Mouse (Mus musculus) ES-E14 (cell line): Measurements from ENCODE around the gene Tchhl1. TPM values are rescaled to one million over a fixed set of nuclear protein-coding genes. Genes with fewer than 3 reads are reported as not detected.
A peak's percentile ranks its signal among the peaks of the same experiment; 100 is the strongest.

Experiments used
- DNase-seq: peaks from one replicate; pipeline ENCODE4 v3.0.0-alpha.2; 2013; ENCODE audit warnings: low read depth, low spot score
- H3K27ac ChIP-seq: 2 replicates; pipeline ENCODE4 v1.5.1; 2012; ENCODE audit warnings: low read depth, mild to moderate bottlenecking, low read length, moderate library complexity, mixed read lengths; ENCODE audit not compliant: poor library complexity, insufficient read depth, severe bottlenecking
- H3K36me3 ChIP-seq: 2 replicates; pipeline ENCODE4 v1.6.1; 2012; ENCODE audit warnings: mild to moderate bottlenecking, low read length, moderate library complexity, mixed read lengths; ENCODE audit not compliant: control insufficient read depth, poor library complexity, insufficient read depth, severe bottlenecking
- H3K4me1 ChIP-seq, 2 experiments: fragments of 150-350 bp in 1 of 2; sonication (generic) in 1 of 2; 2 replicates each; pipeline ENCODE4 v1.6.1; 2012; ENCODE audit warnings: low read length in 2 of 2, mild to moderate bottlenecking in 1 of 2, mixed read lengths in 1 of 2; ENCODE audit not compliant: control insufficient read depth in 2 of 2, insufficient read depth in 2 of 2, poor library complexity in 1 of 2
- H3K4me3 ChIP-seq, 2 experiments: fragments of 150-350 bp in 1 of 2; sonication (generic) in 1 of 2; 2 replicates each; pipeline ENCODE4 v1.5.1; 2012; ENCODE audit warnings: low read length in 2 of 2, low read depth in 1 of 2, mild to moderate bottlenecking in 1 of 2, mixed read lengths in 1 of 2; ENCODE audit not compliant: insufficient read depth in 1 of 2, poor library complexity in 1 of 2, severe bottlenecking in 1 of 2
- H3K9ac ChIP-seq: 2 replicates; pipeline ENCODE4 v1.6.1; 2012; ENCODE audit warnings: low read depth, mild to moderate bottlenecking, low read length, mixed read lengths; ENCODE audit not compliant: poor library complexity, insufficient read depth, severe bottlenecking
- H3K9me3 ChIP-seq: fragments of 150-350 bp; sonication (generic); 2 replicates; pipeline ENCODE4 v1.6.1; 2012; ENCODE audit warnings: low read depth, mild to moderate bottlenecking, low read length; ENCODE audit not compliant: control insufficient read depth, insufficient read depth
- CHD2 ChIP-seq: IDR thresholded peaks from 2 replicates; pipeline ENCODE4 v1.6.1; 2014; ENCODE audit warnings: mild to moderate bottlenecking, low read depth, low read length, inconsistent platforms
- HCFC1 ChIP-seq: IDR thresholded peaks from 2 replicates; pipeline ENCODE4 v1.6.1; 2012; ENCODE audit warnings: low read length, inconsistent platforms, borderline replicate concordance; ENCODE audit not compliant: insufficient read depth
- MAFK ChIP-seq: IDR thresholded peaks from 2 replicates; pipeline ENCODE4 v1.6.1; 2014; ENCODE audit warnings: mild to moderate bottlenecking, low read depth, low read length, inconsistent platforms; ENCODE audit not compliant: insufficient read depth
- ZC3H11A ChIP-seq: IDR thresholded peaks from 2 replicates; pipeline ENCODE4 v1.6.1; 2012; ENCODE audit warnings: low read depth, mild to moderate bottlenecking, inconsistent platforms, low read length, borderline replicate concordance
- ZNF384 ChIP-seq: IDR thresholded peaks from 2 replicates; pipeline ENCODE4 v1.6.1; 2012; ENCODE audit warnings: low read depth, low read length, inconsistent platforms
- in situ Hi-C, 2 experiments: fragments of 600-800 bp; cut with MboI; formaldehyde crosslinking; loops; one replicate each; pipeline ENCODE4 v1.15.1; 2025; ENCODE audit warnings: low sequenced_read_pairs in 2 of 2, inconsistent platforms in 1 of 2; ENCODE audit not compliant: unreplicated experiment in 2 of 2
- total RNA-seq: library from RNA; depleted of rRNA; stranded (reverse); fragments of 300-350 nt; gene quantifications from 2 replicates; pipeline ENCODE4 v1.2.3, GENCODE M21; 2012

Tchhl1 gene
- total RNA-seq, 1 experiment, result not detected

DNA sequence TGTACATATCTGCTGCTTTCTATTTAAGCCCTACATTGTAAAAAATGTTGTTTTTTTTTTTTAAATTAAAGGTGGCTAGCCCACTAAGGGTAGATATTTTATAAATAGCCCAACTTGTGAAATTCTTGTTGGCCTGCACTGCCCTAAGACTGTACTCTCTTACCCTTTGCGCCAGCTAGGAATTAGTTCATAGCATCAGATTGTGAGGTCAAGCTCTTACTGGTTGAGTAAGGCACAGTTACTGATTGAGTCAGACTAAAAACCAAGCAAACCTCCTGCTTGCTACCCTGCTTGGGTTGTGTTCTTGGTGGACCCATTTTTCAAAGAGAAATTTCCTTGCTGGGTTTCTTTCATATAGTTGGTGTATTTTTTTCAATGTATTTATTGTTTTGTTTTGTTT, 43.2 kb downstream of the Tchhl1 start:
- no peak overlapping the region for H3K9ac ChIP-seq
- in situ Hi-C loops, result no loop called here
- H3K9me3 ChIP-seq, result no peaks in the 10 kb centered on the region
- DNase-seq, result no peak
- no peak overlapping the region for H3K4me3 ChIP-seq
- no peaks in the 10 kb centered on the region for H3K36me3 ChIP-seq
- no peak for TF ChIP-seq ZC3H11A
- no peak overlapping the region for H3K27ac ChIP-seq
- H3K4me1 ChIP-seq, result peaks cover 0 to 2% of the 10 kb centered on the region in 2 experiments; a peak in 1 of 4 replicates

DNA sequence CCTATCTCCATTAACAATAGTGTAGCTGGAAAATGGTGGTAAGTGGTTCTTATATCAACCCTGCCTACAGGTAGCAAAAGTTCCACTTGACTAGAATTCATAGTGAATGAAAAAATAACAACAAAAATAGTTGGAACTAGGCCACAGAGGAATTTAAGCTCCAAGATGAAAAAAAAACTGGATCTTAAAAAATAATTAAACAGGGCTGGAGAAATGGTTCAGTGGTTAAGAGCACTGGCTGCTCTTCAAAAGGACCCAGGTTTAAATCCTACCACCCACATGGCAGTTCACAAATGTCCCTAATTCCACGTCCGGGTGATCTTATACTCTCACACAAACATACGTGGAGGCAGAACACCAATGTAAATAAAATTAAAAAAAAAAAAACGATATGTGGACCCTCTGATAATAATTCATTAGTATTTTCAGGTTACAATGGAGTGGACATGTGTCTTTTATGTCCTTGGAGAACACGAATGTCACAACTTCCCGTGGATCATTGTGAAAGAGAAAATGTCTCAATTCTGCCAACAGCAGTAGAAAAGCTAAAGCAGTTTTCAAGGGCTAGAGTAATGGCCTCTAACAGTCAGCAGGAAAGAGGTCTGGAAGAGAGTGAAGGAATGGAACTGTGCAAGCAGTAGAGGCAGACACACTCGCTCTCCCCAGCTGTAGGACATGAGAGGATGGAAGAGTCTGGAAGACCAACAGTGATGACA, 44.0 kb downstream of the Tchhl1 start:
- no peaks in the 10 kb centered on the region for H3K36me3 ChIP-seq
- in situ Hi-C loops, result no loop called here
- no peak overlapping the region for H3K27ac ChIP-seq
- no peak overlapping the region for H3K4me3 ChIP-seq
- TF ChIP-seq CHD2 (no peak), ZNF384 (no peak), MAFK (no peak), HCFC1 (no peak), ZC3H11A (no peak)
- H3K9me3 ChIP-seq, result no peaks in the 10 kb centered on the region
- H3K9ac ChIP-seq, result no peak overlapping the region
- DNase-seq, result no peak
- H3K4me1 ChIP-seq, result no peaks in the 10 kb centered on the region

DNA sequence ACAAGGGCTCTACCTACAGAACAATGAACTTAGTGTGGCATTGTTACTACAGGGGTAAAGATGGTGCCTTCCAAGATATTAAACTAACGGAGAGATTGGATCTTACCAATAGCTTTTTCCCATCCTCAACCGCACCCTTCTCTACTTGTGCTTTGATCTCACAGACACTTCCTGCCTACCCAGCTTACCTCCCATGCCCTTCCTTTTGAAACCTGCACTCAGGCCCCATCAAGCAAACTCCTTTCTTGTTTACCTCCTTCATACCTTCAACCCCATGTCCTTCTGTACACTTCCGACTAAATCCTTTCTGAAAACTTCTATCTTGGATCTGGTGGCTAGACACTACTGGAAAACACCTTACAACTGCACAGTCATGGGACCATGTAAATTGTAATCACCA, 46.1 kb downstream of the Tchhl1 start:
- Histone ChIP-seq H3K27ac (no peak overlapping the region), H3K9ac (no peak overlapping the region), H3K4me1 (no peaks in the 10 kb centered on the region), H3K9me3 (no peaks in the 10 kb centered on the region), H3K4me3 (no peak overlapping the region), H3K36me3 (no peaks in the 10 kb centered on the region)
- in situ Hi-C loops, result no loop called here
- no peak for DNase-seq
- no peak for TF ChIP-seq ZNF384
- no peak for TF ChIP-seq MAFK
- no peak for TF ChIP-seq ZC3H11A
- TF ChIP-seq CHD2, result no peak
- TF ChIP-seq HCFC1, result no peak

DNA sequence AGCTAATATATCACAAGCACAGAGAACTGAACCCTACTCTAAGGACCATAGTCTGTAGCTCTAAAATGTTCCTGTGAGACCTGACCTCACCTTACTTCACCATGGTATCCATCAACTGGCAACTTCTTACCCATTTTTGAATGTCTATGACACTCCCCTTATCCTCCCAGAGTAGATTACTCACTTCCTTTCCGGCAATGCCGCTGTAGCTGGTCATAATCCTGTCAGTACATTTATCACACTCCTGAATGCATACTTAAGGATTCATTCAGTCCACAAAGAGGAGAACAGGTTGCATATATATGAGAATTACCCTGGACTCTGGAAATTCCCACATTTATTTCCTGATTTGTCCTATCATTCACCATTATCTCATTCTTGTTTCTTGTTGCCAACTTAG, 48.8 kb downstream of the Tchhl1 start:
- in situ Hi-C loops, result no loop called here
- Histone ChIP-seq H3K9me3 (no peaks in the 10 kb centered on the region), H3K9ac (no peak overlapping the region), H3K36me3 (no peaks in the 10 kb centered on the region), H3K4me3 (no peak overlapping the region), H3K4me1 (peaks cover 0 to 4% of the 10 kb centered on the region in 2 experiments; a peak in 1 of 4 replicates), H3K27ac (no peak overlapping the region)
- TF ChIP-seq ZC3H11A (no peak), MAFK (no peak), ZNF384 (no peak), CHD2 (no peak), HCFC1 (no peak)
- DNase-seq, result no peak

DNA sequence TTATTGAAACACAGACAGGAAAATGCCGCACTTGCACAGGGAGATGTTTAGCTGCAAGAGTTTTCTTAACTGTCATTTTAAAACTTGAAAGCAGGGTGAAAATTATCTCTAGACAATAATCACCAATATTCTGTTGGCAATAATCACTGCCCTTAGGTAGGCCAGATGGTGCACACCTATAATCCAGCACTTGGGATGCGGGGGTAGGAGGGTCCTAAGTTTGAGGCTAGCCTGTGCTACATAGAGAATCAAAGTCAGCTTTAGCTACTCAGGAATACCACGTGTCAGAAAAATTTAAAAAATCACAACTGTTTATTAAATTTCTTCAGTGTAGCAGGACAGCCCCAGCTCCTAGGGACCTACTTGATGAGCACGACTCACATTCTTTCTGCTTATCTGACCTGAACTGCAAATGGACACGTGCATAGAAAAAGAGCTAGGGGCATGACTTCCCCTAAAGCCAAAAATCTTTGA, 51.3 kb downstream of the Tchhl1 start:
- H3K36me3 ChIP-seq, result 0 out of 2 replicates have a peak, but pooled peaks cover 2% of the 10 kb centered on the region
- no peak for TF ChIP-seq ZNF384
- TF ChIP-seq CHD2, result no peak
- no peak for TF ChIP-seq MAFK
- TF ChIP-seq HCFC1, result no peak
- TF ChIP-seq ZC3H11A, result no peak
- peak overlapping the region; percentile 65 to 71; a peak in 2 of 4 replicates for H3K4me3 ChIP-seq
- H3K9ac ChIP-seq, result peak overlapping the region; percentile 38; the same call in 1 of the 2 replicates
- H3K9me3 ChIP-seq, result no peaks in the 10 kb centered on the region
- no peak for DNase-seq
- peaks cover 0 to 7% of the 10 kb centered on the region in 2 experiments; a peak in 1 of 4 replicates for H3K4me1 ChIP-seq
- in situ Hi-C loops, result no loop called here
- H3K27ac ChIP-seq, result no peak overlapping the region
